Mouse (Mus musculus) MEL (cell line): ENCODE measurements at regions not wholly inside any gene's neighbourhood (a gene's known extent, or its start where the extent isn't known, plus 50 kb on each side); places are given as distances from the start of the nearest gene placed in this dataset.

ENCODE experiments used
- DNase-seq: peaks from one replicate; pipeline ENCODE4 v3.0.0; 2011; ENCODE audit warnings: low read depth, low spot score
- H3K27ac ChIP-seq: 2 replicates; pipeline ENCODE4 v1.5.1; 2012; ENCODE audit warnings: low read depth, mild to moderate bottlenecking, control low read depth, low read length, moderate library complexity; ENCODE audit not compliant: control insufficient read depth
- H3K27me3 ChIP-seq, 2 experiments: fragments of 150-350 bp in 1 of 2; sonication (generic) in 1 of 2; 2 replicates each; pipeline ENCODE4 v1.6.1; 2012; ENCODE audit warnings: low read length in 2 of 2, mild to moderate bottlenecking in 2 of 2, improper control_type of control experiment in 1 of 2, moderate library complexity in 1 of 2; ENCODE audit not compliant: insufficient read depth in 2 of 2, control insufficient read depth in 1 of 2
- H3K36me3 ChIP-seq, 2 experiments: 2 replicates each; pipeline ENCODE4 v1.6.1; 2012 to 2014; ENCODE audit warnings: low read length in 2 of 2, improper control_type of control experiment in 1 of 2, inconsistent platforms in 1 of 2, mild to moderate bottlenecking in 1 of 2; ENCODE audit not compliant: insufficient read depth in 2 of 2, control insufficient read depth in 1 of 2
- H3K4me1 ChIP-seq, 2 experiments: fragments of 150-350 bp in 1 of 2; sonication (generic) in 1 of 2; 2 replicates each; pipeline ENCODE4 v1.6.1; 2012; ENCODE audit warnings: low read length in 2 of 2, improper control_type of control experiment in 1 of 2, mild to moderate bottlenecking in 1 of 2; ENCODE audit not compliant: insufficient read depth in 2 of 2, control insufficient read depth in 1 of 2
- H3K4me3 ChIP-seq, 2 experiments: fragments of 150-350 bp in 1 of 2; sonication (generic) in 1 of 2; 2 replicates each; pipeline ENCODE4 v1.5.1; 2012; ENCODE audit warnings: low read depth in 2 of 2, low read length in 2 of 2, mild to moderate bottlenecking in 2 of 2, moderate library complexity in 2 of 2, control low read depth in 1 of 2, improper control_type of control experiment in 1 of 2; ENCODE audit not compliant: control insufficient read depth in 1 of 2, insufficient read depth in 1 of 2
- H3K79me2 ChIP-seq: 2 replicates; pipeline ENCODE4 v1.6.1; 2012; ENCODE audit warnings: mild to moderate bottlenecking, low read length, moderate library complexity; ENCODE audit not compliant: control insufficient read depth, poor library complexity, insufficient read depth
- H3K9ac ChIP-seq: 2 replicates; pipeline ENCODE4 v1.6.1; 2012; ENCODE audit warnings: low read depth, mild to moderate bottlenecking, control low read depth, low read length, moderate library complexity; ENCODE audit not compliant: control insufficient read depth, poor library complexity, severe bottlenecking
- H3K9me3 ChIP-seq: fragments of 150-350 bp; sonication (generic); replicated peaks from 2 replicates; pipeline ENCODE4 v1.6.1; 2012; ENCODE audit warnings: mild to moderate bottlenecking, low read length, improper control_type of control experiment, moderate library complexity; ENCODE audit not compliant: insufficient read depth
- BHLHE40 ChIP-seq: IDR thresholded peaks from 2 replicates; pipeline ENCODE4 v1.6.1; 2012; ENCODE audit warnings: low read depth, mild to moderate bottlenecking, inconsistent platforms, low read length, improper control_type of control experiment, borderline replicate concordance
- CHD1 ChIP-seq: IDR thresholded peaks from 2 replicates; pipeline ENCODE4 v1.6.1; 2012; ENCODE audit warnings: low read depth, mild to moderate bottlenecking, inconsistent platforms, low read length, improper control_type of control experiment
- CHD2 ChIP-seq: IDR thresholded peaks from 2 replicates; pipeline ENCODE4 v1.6.1; 2011; ENCODE audit warnings: low read length, improper control_type of control experiment
- E2F4 ChIP-seq: IDR thresholded peaks from 2 replicates; pipeline ENCODE4 v1.6.1; 2011; ENCODE audit warnings: low read depth, low read length, improper control_type of control experiment, borderline replicate concordance
- ELF1 ChIP-seq: IDR thresholded peaks from 2 replicates; pipeline ENCODE4 v1.6.1; 2014; ENCODE audit warnings: low read depth, mild to moderate bottlenecking, inconsistent platforms, low read length, improper control_type of control experiment, moderate library complexity
- GATA1 ChIP-seq: IDR thresholded peaks from 2 replicates; pipeline ENCODE4 v1.6.1; 2011; ENCODE audit warnings: low read depth, low read length, improper control_type of control experiment
- HCFC1 ChIP-seq: IDR thresholded peaks from 2 replicates; pipeline ENCODE4 v1.6.1; 2012; ENCODE audit warnings: low read depth, mild to moderate bottlenecking, inconsistent platforms, low read length, improper control_type of control experiment, moderate library complexity
- MAFK ChIP-seq: IDR thresholded peaks from 2 replicates; pipeline ENCODE4 v1.6.1; 2011; ENCODE audit warnings: low read depth, mild to moderate bottlenecking, low read length, improper control_type of control experiment, borderline replicate concordance
- MAX ChIP-seq: IDR thresholded peaks from 2 replicates; pipeline ENCODE4 v1.6.1; 2011; ENCODE audit warnings: low read length, improper control_type of control experiment
- MEF2A ChIP-seq: IDR thresholded peaks from 2 replicates; pipeline ENCODE4 v1.6.1; 2014; ENCODE audit warnings: low read depth, mild to moderate bottlenecking, inconsistent platforms, low read length, improper control_type of control experiment; ENCODE audit not compliant: poor library complexity, insufficient replicate concordance, severe bottlenecking; ENCODE audit errors: extremely low read depth
- NELFE ChIP-seq: IDR thresholded peaks from 2 replicates; pipeline ENCODE4 v1.6.1; 2011; ENCODE audit warnings: low read depth, low read length, improper control_type of control experiment
- POLR2A ChIP-seq, 2 experiments: IDR thresholded peaks; 2 replicates each; pipeline ENCODE4 v1.6.1; 2011 to 2012; ENCODE audit warnings: low read length in 2 of 2, mild to moderate bottlenecking in 2 of 2, control low read depth in 1 of 2, improper control_type of control experiment in 1 of 2, low read depth in 1 of 2, moderate library complexity in 1 of 2; ENCODE audit not compliant: control insufficient read depth in 1 of 2, insufficient read depth in 1 of 2, poor library complexity in 1 of 2
- POLR2AphosphoS2 ChIP-seq: IDR thresholded peaks from 2 replicates; pipeline ENCODE4 v1.6.1; 2011; ENCODE audit warnings: low read length, improper control_type of control experiment
- RAD21 ChIP-seq: IDR thresholded peaks from 2 replicates; pipeline ENCODE4 v1.6.1; 2011; ENCODE audit warnings: mild to moderate bottlenecking, low read depth, low read length, improper control_type of control experiment
- SIN3A ChIP-seq: IDR thresholded peaks from 2 replicates; pipeline ENCODE4 v1.6.1; 2012; ENCODE audit warnings: low read length, improper control_type of control experiment, inconsistent platforms
- SMC3 ChIP-seq: IDR thresholded peaks from 2 replicates; pipeline ENCODE4 v1.6.1; 2011; ENCODE audit warnings: low read depth, low read length, improper control_type of control experiment
- UBTF ChIP-seq: IDR thresholded peaks from 2 replicates; pipeline ENCODE4 v1.6.1; 2012; ENCODE audit warnings: low read depth, mild to moderate bottlenecking, inconsistent platforms, low read length, improper control_type of control experiment, moderate library complexity, borderline replicate concordance; ENCODE audit not compliant: insufficient read depth
- ZC3H11A ChIP-seq: IDR thresholded peaks from 2 replicates; pipeline ENCODE4 v1.6.1; 2012; ENCODE audit warnings: low read depth, mild to moderate bottlenecking, inconsistent platforms, low read length, improper control_type of control experiment
- ZKSCAN1 ChIP-seq: IDR thresholded peaks from 2 replicates; pipeline ENCODE4 v1.6.1; 2012; ENCODE audit warnings: low read depth, mild to moderate bottlenecking, inconsistent platforms, low read length, improper control_type of control experiment, moderate library complexity

DNA sequence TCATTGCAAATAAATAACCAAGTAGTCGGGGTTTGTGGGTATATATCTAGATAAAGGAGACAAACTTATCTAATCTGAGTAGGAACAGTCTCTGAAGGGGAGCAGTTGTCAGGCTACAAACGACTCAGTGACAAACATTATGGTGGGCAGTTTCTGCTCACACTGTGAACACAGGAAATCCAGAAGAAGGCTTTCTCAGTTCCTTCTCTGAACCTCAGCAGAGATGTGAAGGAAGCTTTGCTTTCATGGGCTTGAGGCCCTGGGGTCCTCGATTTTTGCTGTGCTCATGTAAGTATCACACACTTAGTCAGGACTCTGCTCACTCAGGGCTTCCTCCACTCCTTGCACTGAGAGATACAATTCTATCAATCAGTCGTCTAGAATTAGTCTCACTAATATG is 994.7 kb upstream of the Foxg1 start:
- no peak overlapping the region for H3K4me3 ChIP-seq
- no peak for TF ChIP-seq SMC3
- no peak for TF ChIP-seq SIN3A
- TF ChIP-seq ZC3H11A = no peak
- no peak for TF ChIP-seq MEF2A
- TF ChIP-seq NELFE = no peak
- TF ChIP-seq GATA1 = no peak
- no peak for TF ChIP-seq MAFK
- TF ChIP-seq MAX = no peak
- TF ChIP-seq CHD2 = no peak
- TF ChIP-seq POLR2AphosphoS2 = no peak
- no peak for TF ChIP-seq E2F4
- TF ChIP-seq RAD21 = no peak
- no peak for TF ChIP-seq ZKSCAN1
- no peak for TF ChIP-seq UBTF
- no peak for TF ChIP-seq POLR2A (IDR thresholded peaks at IDR 0.05; ENCODE audit: control insufficient read depth in 1 of 2, insufficient read depth in 1 of 2, low read depth in 1 of 2, low read length in 2 of 2, poor library complexity in 1 of 2)
- no peak for TF ChIP-seq HCFC1
- TF ChIP-seq BHLHE40 = no peak
- no peak for TF ChIP-seq CHD1
- H3K4me1 ChIP-seq = no peaks in the 10 kb centered on the region
- DNase-seq = no peak
- H3K9ac ChIP-seq = no peak overlapping the region
- no peaks in the 10 kb centered on the region for H3K36me3 ChIP-seq
- no peak overlapping the region for H3K27ac ChIP-seq
- no peaks in the 10 kb centered on the region for H3K79me2 ChIP-seq
- H3K27me3 ChIP-seq = no peaks in the 10 kb centered on the region
- H3K9me3 ChIP-seq = no peaks in the 10 kb centered on the region

- DNase-seq = no peak
- Histone ChIP-seq H3K9me3 (no peaks in the 10 kb centered on the region), H3K4me1 (no peaks in the 10 kb centered on the region), H3K36me3 (no peaks in the 10 kb centered on the region), H3K4me3 (no peak overlapping the region), H3K27me3 (no peaks in the 10 kb centered on the region), H3K9ac (no peak overlapping the region), H3K79me2 (no peaks in the 10 kb centered on the region), H3K27ac (no peak overlapping the region)
- TF ChIP-seq MAX (no peak), ELF1 (no peak)
Measured at GRCm38 (mm10) chr12:48388192-48388812, 994.2 kb upstream of the Foxg1 start.
